Mouse (Mus musculus) liver, adult (tissue): ENCODE data around the gene Psmd12.
A peak's percentile ranks its signal among the peaks of the same experiment; 100 is the strongest.

Experiments used
- GATA4 ChIP-seq: IDR thresholded peaks from 2 replicates; pipeline ENCODE4 v1.6.1; 2014; ENCODE audit warnings: mild to moderate bottlenecking, low read length; ENCODE audit not compliant: insufficient replicate concordance

The Psmd12 gene

GRCm38 (mm10) chr11:107452053-107452452, 27.2 kb upstream of the Psmd12 start:
- no peak for TF ChIP-seq GATA4

DNA sequence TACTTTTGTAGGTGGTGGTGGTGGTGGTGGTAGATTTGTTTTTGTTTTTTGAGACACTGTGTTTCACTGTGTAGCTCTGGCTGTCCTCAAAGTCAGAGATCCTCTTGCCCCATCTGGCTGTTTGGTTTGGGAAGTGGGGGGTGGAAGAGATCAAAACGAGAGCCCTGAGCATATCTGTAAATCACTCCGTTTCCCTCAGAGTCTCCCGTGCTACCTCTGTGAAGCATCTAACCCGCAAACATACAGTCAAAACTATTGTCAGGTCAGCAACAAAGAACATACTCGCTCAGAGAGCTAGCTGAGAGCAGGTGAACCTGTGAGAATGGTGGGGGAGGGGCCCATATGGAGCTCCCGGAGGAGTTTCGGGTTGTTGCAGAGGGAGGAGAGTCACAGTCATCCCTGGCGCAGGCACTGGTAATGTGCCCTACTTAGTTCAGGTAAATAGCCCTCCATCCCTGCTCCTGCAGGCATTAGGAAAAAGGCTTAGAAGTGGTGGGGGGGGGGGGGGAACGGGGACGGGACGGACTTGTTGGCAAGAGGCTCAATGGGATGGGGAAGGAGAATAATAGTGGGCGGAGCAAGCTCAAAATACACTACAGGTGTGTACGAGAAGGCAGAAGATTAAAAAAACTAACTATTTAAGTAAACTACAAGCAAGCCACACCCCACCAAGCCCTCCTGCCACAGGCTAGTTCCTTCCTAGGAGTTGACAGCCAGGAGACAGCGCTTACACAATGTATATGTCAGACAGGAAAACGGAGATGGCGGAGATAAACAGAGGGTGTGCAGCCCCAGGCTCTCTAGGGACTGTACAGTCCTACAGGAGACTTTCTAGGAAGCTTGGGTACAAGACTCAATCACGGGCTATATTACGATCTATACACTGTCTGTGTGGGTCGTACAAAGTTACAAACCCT, 24.5 kb upstream of the Psmd12 start:
- no peak for TF ChIP-seq GATA4

- no peak for TF ChIP-seq GATA4
These were observed 22.0 kb upstream of the Psmd12 start for GRCm38 (mm10) chr11:107457282-107457681.

DNA sequence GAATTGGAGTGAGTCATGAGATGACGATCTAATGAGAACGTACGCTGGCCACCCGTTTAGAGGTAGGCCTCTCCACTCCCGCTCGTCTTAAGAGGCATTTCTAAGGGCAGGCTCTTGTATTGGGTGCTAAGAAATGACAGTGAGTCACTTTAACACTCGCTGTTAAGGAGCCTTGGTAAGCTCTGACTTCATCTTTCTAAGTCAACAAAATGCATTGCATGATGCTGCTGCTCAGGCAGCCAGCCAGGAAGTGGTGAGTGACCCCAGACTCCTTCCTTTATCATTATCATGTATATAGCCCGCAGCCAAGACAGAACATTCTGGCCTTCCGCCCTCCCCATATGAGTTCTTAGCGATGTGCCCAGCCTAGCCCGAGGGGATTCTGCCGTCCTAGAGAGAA, 21.0 kb upstream of the Psmd12 start:
- no peak for TF ChIP-seq GATA4

GRCm38 (mm10) chr11:107458986-107459385, 20.3 kb upstream of the Psmd12 start:
- TF ChIP-seq GATA4: no peak

DNA sequence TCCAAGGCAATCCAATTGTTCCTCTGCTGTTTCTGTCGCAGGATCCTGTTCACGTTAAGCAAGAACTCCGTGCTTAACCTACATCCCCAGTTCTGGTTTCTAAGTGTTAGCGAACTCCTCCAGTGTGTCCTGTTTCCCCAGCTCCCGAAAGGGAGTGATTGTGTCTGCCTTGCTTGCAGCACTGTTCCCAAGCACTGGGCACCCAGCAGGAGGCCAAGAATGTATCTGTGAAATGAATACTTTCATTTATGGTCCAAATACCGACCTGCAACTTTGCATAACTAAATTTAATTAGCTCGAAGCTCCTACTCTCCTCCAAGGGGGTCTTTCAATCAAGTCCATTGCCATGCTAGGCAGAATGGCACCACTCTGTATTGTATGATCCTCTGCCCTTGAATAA, 19.5 kb upstream of the Psmd12 start:
- no peak for TF ChIP-seq GATA4

GRCm38 (mm10) chr11:107462478-107462877, 16.8 kb upstream of the Psmd12 start:
- TF ChIP-seq GATA4: no peak

GRCm38 (mm10) chr11:107463251-107463681, 16.0 kb upstream of the Psmd12 start:
- TF ChIP-seq GATA4: no peak

DNA sequence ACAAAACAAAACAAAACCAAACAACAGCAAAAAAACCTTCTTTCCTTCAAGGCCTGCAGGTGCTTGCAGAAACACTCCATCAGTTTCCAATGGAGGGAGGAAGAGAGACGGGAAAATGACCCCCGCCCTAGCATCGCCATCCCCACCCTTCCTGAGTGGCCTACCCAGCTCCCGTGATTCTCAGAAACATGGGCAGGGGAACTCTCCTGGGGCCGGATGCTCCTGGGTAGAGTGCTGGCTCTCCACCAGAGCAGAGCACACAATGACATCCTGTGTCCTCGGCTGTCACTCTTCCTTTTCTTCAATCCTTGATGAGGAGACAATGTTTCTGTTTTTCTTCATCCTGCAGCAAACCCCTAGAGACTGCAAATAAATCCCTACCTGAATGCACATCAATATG, 15.1 kb upstream of the Psmd12 start:
- no peak; the same call in 1 of the 2 replicates for TF ChIP-seq GATA4

- TF ChIP-seq GATA4: no peak
These were observed 14.2 kb upstream of the Psmd12 start for GRCm38 (mm10) chr11:107465041-107465440.

DNA sequence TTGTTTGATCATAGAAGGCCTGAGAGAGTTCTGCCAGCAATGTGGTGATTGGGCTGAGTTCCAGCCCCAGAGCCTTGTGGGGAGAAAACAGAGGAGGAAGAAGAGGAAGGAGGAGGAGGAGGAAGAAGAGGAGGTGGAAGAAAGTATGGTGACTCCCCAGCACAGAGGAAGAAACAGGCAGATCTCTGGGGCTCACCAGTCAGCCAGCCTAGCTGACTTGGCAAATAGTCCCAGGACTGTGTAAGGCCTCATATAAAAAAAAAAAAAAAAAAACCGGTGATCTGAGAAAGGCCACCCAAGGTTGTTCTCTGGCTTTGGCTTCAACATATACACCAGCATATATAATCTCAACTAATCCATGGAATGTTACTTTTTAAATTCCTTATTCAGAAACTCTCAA, 13.3 kb upstream of the Psmd12 start:
- no peak for TF ChIP-seq GATA4

DNA sequence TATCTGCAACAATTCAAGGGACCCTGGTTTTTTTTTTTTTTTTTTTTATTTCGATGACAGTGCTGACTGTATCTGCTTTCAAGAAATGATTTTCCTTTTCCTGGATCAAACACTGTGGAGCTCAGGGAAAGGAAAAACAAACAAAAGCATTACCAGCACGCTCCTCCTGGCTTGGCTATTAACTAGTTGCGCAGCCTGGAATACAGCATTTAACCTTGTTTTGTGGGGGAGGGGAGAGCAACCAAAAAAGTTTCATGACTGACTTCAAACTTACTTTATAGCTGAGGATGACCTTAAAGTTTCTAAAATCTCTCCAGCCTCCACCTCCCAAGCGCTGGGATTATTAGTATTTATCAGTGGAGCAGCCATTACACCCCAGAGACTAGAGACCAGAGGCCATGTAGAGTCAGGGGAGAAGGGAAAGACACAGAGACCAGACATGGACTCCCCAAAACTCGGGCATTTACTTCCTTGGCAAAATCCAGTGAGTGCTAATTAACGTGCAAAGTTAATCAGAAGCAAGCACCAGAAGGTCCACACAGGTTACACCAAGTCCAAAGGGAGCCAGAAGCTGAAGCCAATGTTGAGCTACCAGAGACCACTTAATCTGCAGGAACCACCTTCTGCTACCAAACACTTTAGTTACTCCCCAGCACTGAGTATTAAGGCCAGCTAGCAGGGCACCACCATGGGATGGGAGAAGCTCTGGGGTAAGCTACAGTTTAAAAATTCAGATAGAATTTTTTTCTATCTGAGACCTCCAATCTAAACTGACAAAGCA, 12.5 kb upstream of the Psmd12 start:
- no peak for TF ChIP-seq GATA4

DNA sequence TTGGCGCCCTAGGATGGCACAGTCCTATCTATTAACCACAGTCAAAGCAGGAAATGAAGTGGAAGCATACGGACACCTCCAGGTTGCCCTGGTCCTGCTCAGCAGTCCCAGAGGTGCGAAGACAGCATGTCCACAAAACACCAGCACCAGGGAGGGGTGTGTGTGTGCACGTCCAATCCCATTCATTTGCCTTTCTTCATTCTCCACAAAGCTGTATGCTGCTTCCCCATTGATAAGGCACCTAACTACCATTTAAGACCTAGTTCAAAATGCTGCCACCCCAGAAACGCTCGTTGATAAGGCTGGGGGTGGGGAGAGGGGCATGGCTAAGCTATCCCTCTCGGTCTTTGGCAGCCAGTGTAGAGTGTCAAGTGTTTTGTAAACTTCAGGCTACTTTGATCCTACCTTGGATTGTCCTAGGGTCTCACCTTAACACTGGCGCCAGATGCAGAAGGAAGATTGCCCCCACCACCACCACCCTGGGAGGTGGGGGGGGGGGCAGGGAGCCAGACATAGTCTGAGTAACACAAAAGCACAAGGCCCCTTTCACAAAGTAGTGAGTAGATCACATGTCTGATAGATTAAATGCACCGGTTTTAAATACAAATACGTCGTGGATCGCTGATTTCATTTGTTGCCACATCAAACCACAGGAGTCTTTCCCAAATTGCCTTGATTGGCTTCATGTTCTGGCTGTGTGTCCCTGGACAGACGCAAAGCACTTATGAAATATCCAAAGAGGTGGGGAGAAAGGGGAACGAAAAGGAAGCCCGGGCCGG, 10.8 kb upstream of the Psmd12 start:
- TF ChIP-seq GATA4: 0 out of 2 replicates have a peak, but pooled peaks have one; percentile 17

DNA sequence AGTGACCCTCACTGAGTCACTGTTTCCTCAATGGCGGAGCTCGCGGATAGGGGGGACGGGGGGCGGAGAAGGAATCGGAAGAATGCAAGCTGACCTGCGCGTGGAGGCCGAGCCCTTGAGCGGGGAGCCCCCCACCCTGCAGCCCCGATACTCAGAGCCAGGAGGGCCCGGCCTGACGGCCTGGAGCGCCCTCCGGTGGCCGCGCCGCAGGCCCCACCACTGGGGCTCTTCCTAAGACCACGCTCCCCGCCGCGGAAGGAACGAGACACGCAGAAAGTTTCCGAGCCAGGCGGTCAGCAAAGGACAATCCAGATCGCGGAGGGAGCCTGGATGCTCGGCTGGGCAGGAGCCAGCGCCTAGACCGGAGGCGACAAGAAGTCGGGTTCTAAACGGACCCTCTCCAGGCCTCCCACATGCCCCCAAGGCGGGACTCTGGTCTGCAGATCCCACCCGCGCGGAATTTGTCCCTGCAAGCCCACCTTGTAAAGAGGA, 10.2 kb upstream of the Psmd12 start:
- peak; percentile 35; the same call in 1 of the 2 replicates for TF ChIP-seq GATA4
